Mouse (Mus musculus) neural tube, embryonic 15.5 days (tissue): ENCODE measurements at regions not wholly inside any gene's neighbourhood (a gene's known extent, or its start where the extent isn't known, plus 50 kb on each side); places are given as distances from the start of the nearest gene placed in this dataset.

Experiments
- ATAC-seq: fragments of 200-750 bp; cut with Nextera tagmentation; 2 replicates; pipeline ENCODE4 v1.8.0; 2017; ENCODE audit warnings: mild to moderate bottlenecking, moderate TSS enrichment, moderate library complexity; ENCODE audit not compliant: low FRiP score
- H3K27ac ChIP-seq: fragments of 300-500 bp; sonication (generic); replicated peaks from 2 replicates; pipeline ENCODE4 v1.5.1; 2015; ENCODE audit warnings: mild to moderate bottlenecking, inconsistent platforms
- H3K27me3 ChIP-seq: fragments of 300-500 bp; sonication (generic); replicated peaks from 2 replicates; pipeline ENCODE4 v1.6.1; 2015; ENCODE audit warnings: inconsistent platforms
- H3K36me3 ChIP-seq: fragments of 300-500 bp; sonication (generic); 2 replicates; pipeline ENCODE4 v1.6.1; 2015; ENCODE audit warnings: inconsistent platforms
- H3K4me1 ChIP-seq: fragments of 300-500 bp; sonication (generic); 2 replicates; pipeline ENCODE4 v1.6.1; 2015; ENCODE audit warnings: inconsistent platforms
- H3K4me2 ChIP-seq: fragments of 300-500 bp; sonication (generic); 2 replicates; pipeline ENCODE4 v1.6.1; 2015; ENCODE audit warnings: inconsistent platforms, mild to moderate bottlenecking, moderate library complexity
- H3K4me3 ChIP-seq: fragments of 300-500 bp; sonication (generic); replicated peaks from 2 replicates; pipeline ENCODE4 v1.5.1; 2015; ENCODE audit warnings: mild to moderate bottlenecking, inconsistent platforms
- H3K9ac ChIP-seq: fragments of 300-500 bp; sonication (generic); replicated peaks from 2 replicates; pipeline ENCODE4 v1.6.1; 2015; ENCODE audit warnings: mild to moderate bottlenecking, inconsistent platforms
- H3K9me3 ChIP-seq: fragments of 300-500 bp; sonication (generic); replicated peaks from 2 replicates; pipeline ENCODE4 v1.6.1; 2016; ENCODE audit warnings: inconsistent platforms
- WGBS: fragments of 180-500 bp; shearing (Covaris S2); methylation state at CpG from one replicate; pipeline ENCODE4 v1.1.7; 2015; ENCODE audit warnings: mixed read lengths; 5-methylcytosine and 5-hydroxymethylcytosine counted together

- Histone ChIP-seq H3K27me3 (no peaks in the 10 kb centered on the region), H3K27ac (peak overlapping the region; percentile 63), H3K4me3 (no peak overlapping the region), H3K36me3 (no peaks in the 10 kb centered on the region), H3K4me1 (peaks cover 14% of the 10 kb centered on the region), H3K9me3 (no peaks in the 10 kb centered on the region), H3K4me2 (no peak overlapping the region), H3K9ac (no peak overlapping the region)
- WGBS, result 43% methylated on average over 10 of the region's 10 CpGs
- ATAC-seq, result no peak
Observed at GRCm38 (mm10) chr12:29175698-29176440, 352.3 kb upstream of the Myt1l start.

GRCm38 (mm10) chr12:29177145-29177544, 351.0 kb upstream of the Myt1l start:
- no peaks in the 10 kb centered on the region for H3K9me3 ChIP-seq
- peaks cover 14% of the 10 kb centered on the region for H3K4me1 ChIP-seq
- no peak overlapping the region for H3K4me2 ChIP-seq
- no peaks in the 10 kb centered on the region for H3K27me3 ChIP-seq
- no peak overlapping the region for H3K4me3 ChIP-seq
- ATAC-seq, result no peak
- WGBS, result 90% methylated on average over 12 of the region's 12 CpGs
- no peak overlapping the region for H3K9ac ChIP-seq
- H3K36me3 ChIP-seq, result no peaks in the 10 kb centered on the region
- no peak overlapping the region for H3K27ac ChIP-seq

- H3K9me3 ChIP-seq, result no peaks in the 10 kb centered on the region
- H3K36me3 ChIP-seq, result no peaks in the 10 kb centered on the region
- no peak overlapping the region for H3K4me2 ChIP-seq
- 74% methylated on average over 14 of the region's 14 CpGs for WGBS
- no peaks in the 10 kb centered on the region for H3K27me3 ChIP-seq
- no peak for ATAC-seq
- H3K4me1 ChIP-seq, result peaks cover 14% of the 10 kb centered on the region
- no peak overlapping the region for H3K27ac ChIP-seq
- no peak overlapping the region for H3K4me3 ChIP-seq
- no peak overlapping the region for H3K9ac ChIP-seq
Observed at GRCm38 (mm10) chr12:29178168-29178895, 349.9 kb upstream of the Myt1l start.

GRCm38 (mm10) chr12:29179405-29179804, 348.8 kb upstream of the Myt1l start:
- Histone ChIP-seq H3K4me2 (no peak overlapping the region), H3K4me1 (peaks cover 14% of the 10 kb centered on the region), H3K36me3 (no peaks in the 10 kb centered on the region), H3K27ac (no peak overlapping the region), H3K27me3 (no peaks in the 10 kb centered on the region), H3K9me3 (no peaks in the 10 kb centered on the region), H3K9ac (no peak overlapping the region), H3K4me3 (no peak overlapping the region)
- no peak for ATAC-seq
- 24% methylated on average over 2 of the region's 2 CpGs for WGBS

- Histone ChIP-seq H3K27ac (no peak overlapping the region), H3K4me1 (peaks cover 9% of the 10 kb centered on the region), H3K27me3 (no peaks in the 10 kb centered on the region), H3K9me3 (no peaks in the 10 kb centered on the region), H3K4me3 (no peak overlapping the region), H3K9ac (no peak overlapping the region), H3K36me3 (no peaks in the 10 kb centered on the region), H3K4me2 (no peak overlapping the region)
- no peak for ATAC-seq
- 46% methylated on average over 1 of the region's 1 CpGs for WGBS
Observed at GRCm38 (mm10) chr12:29180576-29180975, 347.6 kb upstream of the Myt1l start.

- no peak for ATAC-seq
- Histone ChIP-seq H3K9ac (no peak overlapping the region), H3K27me3 (no peaks in the 10 kb centered on the region), H3K36me3 (no peaks in the 10 kb centered on the region), H3K4me3 (no peak overlapping the region), H3K27ac (peak overlapping the region; percentile 41; the same call in 1 of the 2 replicates), H3K9me3 (no peaks in the 10 kb centered on the region), H3K4me2 (no peak overlapping the region), H3K4me1 (no peaks in the 10 kb centered on the region)
- 44% methylated on average over 4 of the region's 4 CpGs for WGBS
Observed at GRCm38 (mm10) chr12:29187619-29188018, 340.6 kb upstream of the Myt1l start.

GRCm38 (mm10) chr12:29192391-29192790, 335.8 kb upstream of the Myt1l start:
- H3K27ac ChIP-seq, result no peak overlapping the region
- no peak for ATAC-seq
- H3K4me2 ChIP-seq, result no peak overlapping the region
- no peaks in the 10 kb centered on the region for H3K27me3 ChIP-seq
- H3K9ac ChIP-seq, result no peak overlapping the region
- H3K4me3 ChIP-seq, result no peak overlapping the region
- H3K9me3 ChIP-seq, result no peaks in the 10 kb centered on the region
- 89% methylated on average over 3 of the region's 3 CpGs for WGBS
- H3K4me1 ChIP-seq, result no peaks in the 10 kb centered on the region
- H3K36me3 ChIP-seq, result no peaks in the 10 kb centered on the region

GRCm38 (mm10) chr12:29211946-29212345, 316.2 kb upstream of the Myt1l start:
- Histone ChIP-seq H3K9ac (no peak overlapping the region), H3K9me3 (no peaks in the 10 kb centered on the region), H3K27me3 (no peaks in the 10 kb centered on the region), H3K4me2 (no peak overlapping the region), H3K4me1 (peaks cover 2% of the 10 kb centered on the region; the same call in 1 of the 2 replicates), H3K27ac (no peak overlapping the region), H3K36me3 (no peaks in the 10 kb centered on the region), H3K4me3 (no peak overlapping the region)
- ATAC-seq, result no peak
- WGBS, result 81% methylated on average over 3 of the region's 3 CpGs

- Histone ChIP-seq H3K4me2 (no peak overlapping the region), H3K27me3 (no peaks in the 10 kb centered on the region), H3K27ac (no peak overlapping the region), H3K4me1 (no peaks in the 10 kb centered on the region), H3K36me3 (no peaks in the 10 kb centered on the region), H3K4me3 (no peak overlapping the region), H3K9me3 (no peaks in the 10 kb centered on the region), H3K9ac (no peak overlapping the region)
- no peak for ATAC-seq
- 86% methylated on average over 1 of the region's 1 CpGs for WGBS
Observed at GRCm38 (mm10) chr12:29213625-29214024, 314.6 kb upstream of the Myt1l start.

GRCm38 (mm10) chr12:29222099-29222498, 306.1 kb upstream of the Myt1l start:
- WGBS, result 21% methylated on average over 6 of the region's 6 CpGs
- no peak overlapping the region for H3K27ac ChIP-seq
- no peaks in the 10 kb centered on the region for H3K27me3 ChIP-seq
- H3K4me3 ChIP-seq, result no peak overlapping the region
- no peak overlapping the region for H3K9ac ChIP-seq
- H3K4me2 ChIP-seq, result no peak overlapping the region
- H3K9me3 ChIP-seq, result no peaks in the 10 kb centered on the region
- H3K4me1 ChIP-seq, result 0 out of 2 replicates have a peak, but pooled peaks cover 3% of the 10 kb centered on the region
- H3K36me3 ChIP-seq, result no peaks in the 10 kb centered on the region
- peak; percentile 66 for ATAC-seq

- Histone ChIP-seq H3K27ac (no peak overlapping the region), H3K9ac (no peak overlapping the region), H3K4me3 (no peak overlapping the region), H3K9me3 (no peaks in the 10 kb centered on the region), H3K4me2 (no peak overlapping the region), H3K27me3 (no peaks in the 10 kb centered on the region), H3K4me1 (0 out of 2 replicates have a peak, but pooled peaks cover 3% of the 10 kb centered on the region), H3K36me3 (no peaks in the 10 kb centered on the region)
- ATAC-seq, result no peak
- WGBS, result 74% methylated on average over 1 of the region's 1 CpGs
Observed at GRCm38 (mm10) chr12:29226001-29226400, 302.2 kb upstream of the Myt1l start.
